Mouse (Mus musculus) c-Kit-positive CD71-positive TER-119-positive erythroid progenitor cells, embryonic 14.5 days (primary cell): ENCODE measurements at regions not wholly inside any gene's neighbourhood (a gene's known extent, or its start where the extent isn't known, plus 50 kb on each side); places are given as distances from the start of the nearest gene placed in this dataset.

Experiments used
- DNase-seq: peaks from one replicate; pipeline ENCODE4 v3.0.0-alpha.2; 2013; ENCODE audit warnings: low spot score

- DNase-seq: no peak
Observed at GRCm38 (mm10) chr1:35587900-35588299, 480.3 kb upstream of the Hs6st1 start.

- DNase-seq: no peak
Observed at GRCm38 (mm10) chr1:35588939-35589338, 479.3 kb upstream of the Hs6st1 start.

GRCm38 (mm10) chr1:35600847-35601246 lies 467.4 kb upstream of the Hs6st1 start:
- no peak for DNase-seq

- DNase-seq: no peak
Observed at GRCm38 (mm10) chr1:35615131-35615530, 453.1 kb upstream of the Hs6st1 start.

GRCm38 (mm10) chr1:35619476-35619875 lies 448.7 kb upstream of the Hs6st1 start:
- DNase-seq: no peak

GRCm38 (mm10) chr1:35642595-35642994 lies 425.6 kb upstream of the Hs6st1 start:
- no peak for DNase-seq

GRCm38 (mm10) chr1:35653119-35653956 lies 414.9 kb upstream of the Hs6st1 start:
- DNase-seq: no peak

GRCm38 (mm10) chr1:35663006-35663405 lies 405.2 kb upstream of the Hs6st1 start:
- no peak for DNase-seq

- DNase-seq: no peak
Observed at GRCm38 (mm10) chr1:35673524-35673923, 394.7 kb upstream of the Hs6st1 start.

GRCm38 (mm10) chr1:35673992-35674391 lies 394.2 kb upstream of the Hs6st1 start:
- DNase-seq: no peak

- DNase-seq: no peak
Observed at GRCm38 (mm10) chr1:35682511-35682949, 385.7 kb upstream of the Hs6st1 start.

- no peak for DNase-seq
Observed at GRCm38 (mm10) chr1:35685651-35686050, 382.5 kb upstream of the Hs6st1 start.

- no peak for DNase-seq
Observed at GRCm38 (mm10) chr1:35694349-35694748, 373.9 kb upstream of the Hs6st1 start.

- DNase-seq: no peak
Observed at GRCm38 (mm10) chr1:35694775-35695591, 373.2 kb upstream of the Hs6st1 start.

- DNase-seq: no peak
Observed at GRCm38 (mm10) chr1:35697218-35697617, 371.0 kb upstream of the Hs6st1 start.

- DNase-seq: no peak
Observed at GRCm38 (mm10) chr1:35697834-35698500, 370.2 kb upstream of the Hs6st1 start.

- DNase-seq: no peak
Observed at GRCm38 (mm10) chr1:35702585-35702984, 365.6 kb upstream of the Hs6st1 start.

- no peak for DNase-seq
Observed at GRCm38 (mm10) chr1:35706336-35706735, 361.9 kb upstream of the Hs6st1 start.

GRCm38 (mm10) chr1:35708176-35708788 lies 359.9 kb upstream of the Hs6st1 start:
- DNase-seq: no peak

GRCm38 (mm10) chr1:35709214-35709613 lies 359.0 kb upstream of the Hs6st1 start:
- DNase-seq: no peak

GRCm38 (mm10) chr1:35713961-35714360 lies 354.2 kb upstream of the Hs6st1 start:
- DNase-seq: no peak

- DNase-seq: no peak
Observed at GRCm38 (mm10) chr1:35715931-35716330, 352.3 kb upstream of the Hs6st1 start.
